Mouse (Mus musculus): Measurements from ENCODE around the gene Ppp1r14b. TPM values are rescaled to one million over a fixed set of nuclear protein-coding genes. Genes with fewer than 3 reads are reported as not detected.
A peak's percentile ranks its signal among the peaks of the same experiment; 100 is the strongest.

Gene Ppp1r14b
- polyA plus RNA-seq, 1 experiment from 2014 or later, result 263 TPM

- Histone ChIP-seq H3K36me3 (no peaks in the 10 kb centered on the region), H3K27ac (replicated peaks) (no peak overlapping the region), H3K9ac (replicated peaks) (no peak overlapping the region), H3K4me1 (peaks cover 21% of the 10 kb centered on the region), H3K9me3 (no peaks in the 10 kb centered on the region), H3K27me3 (peaks cover 12% of the 10 kb centered on the region), H3K4me3 (no peak overlapping the region), H3K4me2 (replicated peaks) (peak overlapping the region; percentile 46; the same call in 1 of the 2 replicates)
- 13% methylated on average over 11 of the region's 11 CpGs for WGBS
- no peak for ATAC-seq (replicated peaks)
Measured at GRCm38 (mm10) chr19:6970460-6971085, 4.2 kb upstream of the Ppp1r14b start.

GRCm38 (mm10) chr19:6971644-6972043 is 3.1 kb upstream of the Ppp1r14b start:
- ATAC-seq (replicated peaks), result no peak
- 54% methylated on average over 6 of the region's 6 CpGs for WGBS
- Histone ChIP-seq H3K9me3 (no peaks in the 10 kb centered on the region), H3K9ac (replicated peaks) (no peak overlapping the region), H3K4me2 (replicated peaks) (no peak overlapping the region), H3K4me3 (no peak overlapping the region), H3K27me3 (peaks cover 12% of the 10 kb centered on the region), H3K4me1 (peaks cover 31% of the 10 kb centered on the region), H3K27ac (replicated peaks) (no peak overlapping the region), H3K36me3 (no peaks in the 10 kb centered on the region)

GRCm38 (mm10) chr19:6972247-6972917 is 2.4 kb upstream of the Ppp1r14b start:
- H3K4me1 ChIP-seq, result peaks cover 37% of the 10 kb centered on the region
- no peak overlapping the region for H3K27ac ChIP-seq (replicated peaks)
- H3K9ac ChIP-seq (replicated peaks), result no peak overlapping the region
- no peaks in the 10 kb centered on the region for H3K9me3 ChIP-seq
- no peak for ATAC-seq (replicated peaks)
- peaks cover 3% of the 10 kb centered on the region for H3K36me3 ChIP-seq
- no peak overlapping the region for H3K4me2 ChIP-seq (replicated peaks)
- peaks cover 12% of the 10 kb centered on the region for H3K27me3 ChIP-seq
- WGBS, result 80% methylated on average over 13 of the region's 13 CpGs
- no peak overlapping the region for H3K4me3 ChIP-seq

- Histone ChIP-seq H3K4me1 (peaks cover 50% of the 10 kb centered on the region), H3K9ac (replicated peaks) (peak overlapping the region; percentile 67; the same call in 1 of the 2 replicates), H3K27me3 (peaks cover 10% of the 10 kb centered on the region), H3K4me2 (replicated peaks) (peak overlapping the region; percentile 82), H3K4me3 (peak overlapping the region; percentile 61), H3K27ac (replicated peaks) (peak overlapping the region; percentile 95), H3K36me3 (peaks cover 15% of the 10 kb centered on the region), H3K9me3 (no peaks in the 10 kb centered on the region)
- no peak for ATAC-seq (replicated peaks)
- WGBS, result 25% methylated on average over 11 of the region's 12 CpGs
Measured at GRCm38 (mm10) chr19:6973581-6974190, 1.1 kb upstream of the Ppp1r14b start.

GRCm38 (mm10) chr19:6975537-6976521 is 1.1 kb downstream of the Ppp1r14b start, which contains the start of gene Plcb3:
TSS of gene Plcb3 (minus strand) at chr19:6976470.
- Histone ChIP-seq H3K4me1 (peaks cover 48% of the 10 kb centered on the region), H3K4me3 (peak within 1 kb of the TSS; percentile 61), H3K36me3 (peaks cover 15% of the 10 kb centered on the region), H3K9ac (replicated peaks) (peak within 1 kb of the TSS; percentile 67), H3K4me2 (replicated peaks) (peak within 1 kb of the TSS; percentile 82), H3K27ac (replicated peaks) (peak within 1 kb of the TSS; percentile 96), H3K9me3 (no peaks in the 10 kb centered on the region), H3K27me3 (no peaks in the 10 kb centered on the region)
- WGBS, result 0% methylated on average over 16 of the region's 16 CpGs
- peak; percentile 4; the same call in 1 of the 2 replicates for ATAC-seq (replicated peaks)

GRCm38 (mm10) chr19:6977759-6978638 is 3.2 kb downstream of the Ppp1r14b start:
- no peaks in the 10 kb centered on the region for H3K27me3 ChIP-seq
- H3K36me3 ChIP-seq, result peaks cover 22% of the 10 kb centered on the region
- no peaks in the 10 kb centered on the region for H3K9me3 ChIP-seq
- peak overlapping the region; percentile 96 for H3K27ac ChIP-seq (replicated peaks)
- peak overlapping the region; percentile 82; the same call in 1 of the 2 replicates for H3K4me2 ChIP-seq (replicated peaks)
- H3K4me3 ChIP-seq, result peak overlapping the region; percentile 73
- ATAC-seq (replicated peaks), result no peak
- peaks cover 55% of the 10 kb centered on the region for H3K4me1 ChIP-seq
- H3K9ac ChIP-seq (replicated peaks), result peak overlapping the region; percentile 69; the same call in 1 of the 2 replicates
- 70% methylated on average over 13 of the region's 13 CpGs for WGBS

- Histone ChIP-seq H3K4me3 (peak overlapping the region; percentile 73), H3K9me3 (no peaks in the 10 kb centered on the region), H3K4me2 (replicated peaks) (peak overlapping the region; percentile 82), H3K36me3 (peaks cover 22% of the 10 kb centered on the region), H3K4me1 (peaks cover 54% of the 10 kb centered on the region), H3K27ac (replicated peaks) (peak overlapping the region; percentile 96), H3K9ac (replicated peaks) (peak overlapping the region; percentile 69; the same call in 1 of the 2 replicates), H3K27me3 (no peaks in the 10 kb centered on the region)
- WGBS, result 39% methylated on average over 3 of the region's 3 CpGs
- no peak for ATAC-seq (replicated peaks)
Measured at GRCm38 (mm10) chr19:6978639-6978974, 3.8 kb downstream of the Ppp1r14b start.

- H3K9ac ChIP-seq (replicated peaks), result peak overlapping the region; percentile 69
- peak overlapping the region; percentile 82 for H3K4me2 ChIP-seq (replicated peaks)
- H3K27ac ChIP-seq (replicated peaks), result peak overlapping the region; percentile 96
- no peaks in the 10 kb centered on the region for H3K27me3 ChIP-seq
- H3K9me3 ChIP-seq, result no peaks in the 10 kb centered on the region
- H3K4me1 ChIP-seq, result peaks cover 50% of the 10 kb centered on the region
- ATAC-seq (replicated peaks), result no peak
- peak overlapping the region; percentile 73 for H3K4me3 ChIP-seq
- 9% methylated on average over 11 of the region's 11 CpGs for WGBS
- H3K36me3 ChIP-seq, result peaks cover 26% of the 10 kb centered on the region
Measured at GRCm38 (mm10) chr19:6979001-6979479, 4.3 kb downstream of the Ppp1r14b start.

- peak overlapping the region; percentile 73 for H3K4me3 ChIP-seq
- under 1% methylated on average over 59 of the region's 59 CpGs for WGBS
- no peaks in the 10 kb centered on the region for H3K27me3 ChIP-seq
- H3K9me3 ChIP-seq, result no peaks in the 10 kb centered on the region
- peaks cover 49% of the 10 kb centered on the region for H3K4me1 ChIP-seq
- H3K36me3 ChIP-seq, result peaks cover 28% of the 10 kb centered on the region
- peak overlapping the region; percentile 69 for H3K9ac ChIP-seq (replicated peaks)
- H3K27ac ChIP-seq (replicated peaks), result peak overlapping the region; percentile 96
- ATAC-seq (replicated peaks), result peak; percentile 86
- H3K4me2 ChIP-seq (replicated peaks), result peak overlapping the region; percentile 82
Measured at GRCm38 (mm10) chr19:6979486-6980380, 5.0 kb downstream of the Ppp1r14b start.

Data from forebrain, embryonic 15.5 days (tissue).